21 mouse cellular contexts compared by ENCODE assay signal in the genomic region with DNA sequence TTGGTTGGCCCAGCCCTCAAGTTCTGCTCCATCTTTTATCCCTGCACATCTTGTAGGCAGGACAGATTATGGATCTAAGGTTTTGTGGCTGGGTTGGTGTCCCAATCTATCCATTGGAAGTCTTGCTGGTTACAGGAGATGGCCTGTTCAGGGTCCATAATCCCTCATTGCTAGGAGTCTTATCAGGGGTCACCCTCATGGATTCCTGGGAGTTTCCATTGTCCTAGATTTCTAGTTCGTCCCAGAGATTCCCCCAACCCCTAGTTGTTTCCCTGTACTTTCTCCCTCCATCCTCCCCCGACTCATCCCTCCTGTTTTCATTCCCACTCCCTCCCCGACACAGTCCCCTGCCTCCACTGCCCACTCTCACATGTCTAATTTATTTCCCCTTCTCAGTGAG. TPM values are rescaled to one million over a fixed set of nuclear protein-coding genes. Genes with fewer than 3 reads are reported as not detected.
DNase-seq lines count a peak whose midpoint lies in the region; ATAC-seq lines count a peak whose summit lies in the region.
"Had no signal": no experiment of that assay in that cellular context is flagged by ENCODE, and none has a peak within 500 bp of the region (broad histone marks: within the 10 kb centered on the region; RNA-seq: fewer than 3 reads in every experiment).

No protein-coding gene starts in this region.

- H3K4me3 ChIP-seq in heart, embryonic 12.5 days: no peak overlapping the region
- H3K4me3 ChIP-seq: embryonic facial prominence, embryonic 10.5 days; embryonic facial prominence, embryonic 12.5 days; forebrain, embryonic 13.5 days; forebrain, embryonic 15.5 days had no signal

- H3K9ac ChIP-seq in heart, embryonic 12.5 days: no peak overlapping the region
- H3K9ac ChIP-seq: embryonic facial prominence, embryonic 12.5 days; forebrain, embryonic 13.5 days; forebrain, embryonic 15.5 days; forebrain, postnatal 0 days had no signal

- 84% methylated on average over 3 of the region's 3 CpGs for WGBS in heart, embryonic 12.5 days

- peak; percentile 13 to 57 for DNase-seq in adrenal gland, adult (ENCODE audit: inconsistent age in 2 of 2, low spot score in 1 of 2)
- no peak for DNase-seq in adrenal gland, postnatal 10 days
- peak; percentile 13 for DNase-seq in adrenal gland, postnatal 14 days
- no peak for DNase-seq in adrenal gland, postnatal 4 days (ENCODE audit: low spot score in 2 of 2)
- peak; percentile 61 for DNase-seq in heart, adult 11 months
- peak; percentile 43 for DNase-seq in NIH3T3 (ENCODE audit: low read depth)
- DNase-seq: B cell, adult 2 months; cerebellum, adult 11 months; cerebellum, adult 18-20 months; cerebellum, adult 8-10 months; cerebellum, postnatal 10 days; cerebellum, postnatal 25 days; forebrain, postnatal 0 days had no signal

- H3K36me3 ChIP-seq in heart, embryonic 12.5 days: peaks cover 63% of the 10 kb centered on the region

- H3K4me2 ChIP-seq in heart, embryonic 12.5 days: no peak overlapping the region
- H3K4me2 ChIP-seq: embryonic facial prominence, embryonic 12.5 days; forebrain, embryonic 13.5 days; forebrain, embryonic 15.5 days had no signal

- H3K4me1 ChIP-seq in heart, embryonic 12.5 days (replicated peaks): no peaks in the 10 kb centered on the region
- H3K4me1 ChIP-seq: embryonic facial prominence, embryonic 10.5 days; embryonic facial prominence, embryonic 12.5 days; forebrain, embryonic 13.5 days; forebrain, embryonic 15.5 days had no signal

- no peaks in the 10 kb centered on the region for H3K9me3 ChIP-seq in heart, embryonic 12.5 days (replicated peaks)
- H3K9me3 ChIP-seq: embryonic facial prominence, embryonic 10.5 days; embryonic facial prominence, embryonic 12.5 days; forebrain, embryonic 13.5 days; forebrain, embryonic 15.5 days; G1E had no signal

- H3K27ac ChIP-seq in heart, embryonic 12.5 days (ENCODE audit: poor library complexity, severe bottlenecking): no peak overlapping the region
- H3K27ac ChIP-seq: embryonic facial prominence, embryonic 10.5 days; embryonic facial prominence, embryonic 12.5 days; forebrain, embryonic 13.5 days; forebrain, embryonic 15.5 days had no signal

- no peaks in the 10 kb centered on the region for H3K27me3 ChIP-seq in heart, embryonic 12.5 days (replicated peaks)
- H3K27me3 ChIP-seq: CH12.LX; embryonic facial prominence, embryonic 12.5 days; forebrain, embryonic 13.5 days; forebrain, embryonic 15.5 days had no signal

- no peak for ATAC-seq in heart, embryonic 12.5 days (ENCODE audit: insufficient number of reproducible peaks, low FRiP score)
- ATAC-seq: CD4-positive, CD25-positive, alpha-beta regulatory T cell, adult 4 months; forebrain, embryonic 13.5 days; forebrain, embryonic 15.5 days; forebrain, postnatal 0 days had no signal

RNA-seq across cellular contexts. Expression of a gene that starts 58.2 kb away (rescaled TPM):
- 10 to 100 TPM; 26.4 to 39.9 TPM for total RNA-seq in adrenal gland, postnatal 10 days (2021)
- total RNA-seq in adrenal gland, postnatal 14 days (2021): 32.3 and 38.2 TPM in 2 replicates
- 10 to 100 TPM; 38.6 to 41.7 TPM for total RNA-seq in adrenal gland, postnatal 4 days (2021)
- polyA plus RNA-seq in heart, embryonic 12.5 days (2016; fragmentation: Nextera tagmentation; extraction: Ambion mirVana): 7.7 and 8.1 TPM in 2 replicates

RNA-seq across cellular contexts. Expression of a gene that starts 58.3 kb away (rescaled TPM):
- total RNA-seq in adrenal gland, postnatal 10 days (2021): 10 to 100 TPM; 11.4 to 16.0 TPM
- total RNA-seq in adrenal gland, postnatal 14 days (2021): 14.2 and 14.5 TPM in 2 replicates
- total RNA-seq in adrenal gland, postnatal 4 days (2021): 10 to 100 TPM; 12.5 to 13.6 TPM
- 5.5 and 6.3 TPM in 2 replicates for polyA plus RNA-seq in heart, embryonic 12.5 days (2016; fragmentation: Nextera tagmentation; extraction: Ambion mirVana)

Comparison
In these comparisons a context has a peak if more than half of its experiments do, and no peak if none do; other contexts are left out.
1. DNase-seq: peak in adrenal gland, adult (2 of 2), adrenal gland, postnatal 14 days (single experiment), heart, adult 11 months (single experiment) and NIH3T3 (single experiment); none in adrenal gland, postnatal 10 days (single experiment) and adrenal gland, postnatal 4 days (0 of 2).